Mouse (Mus musculus): ENCODE measurements around the gene Thap7.
"Not testable (repeated sequence)": the region's sequence is repeated elsewhere in the genome, so short reads cannot be mapped to it uniquely, and the experiment has no call there.

Gene Thap7

DNA sequence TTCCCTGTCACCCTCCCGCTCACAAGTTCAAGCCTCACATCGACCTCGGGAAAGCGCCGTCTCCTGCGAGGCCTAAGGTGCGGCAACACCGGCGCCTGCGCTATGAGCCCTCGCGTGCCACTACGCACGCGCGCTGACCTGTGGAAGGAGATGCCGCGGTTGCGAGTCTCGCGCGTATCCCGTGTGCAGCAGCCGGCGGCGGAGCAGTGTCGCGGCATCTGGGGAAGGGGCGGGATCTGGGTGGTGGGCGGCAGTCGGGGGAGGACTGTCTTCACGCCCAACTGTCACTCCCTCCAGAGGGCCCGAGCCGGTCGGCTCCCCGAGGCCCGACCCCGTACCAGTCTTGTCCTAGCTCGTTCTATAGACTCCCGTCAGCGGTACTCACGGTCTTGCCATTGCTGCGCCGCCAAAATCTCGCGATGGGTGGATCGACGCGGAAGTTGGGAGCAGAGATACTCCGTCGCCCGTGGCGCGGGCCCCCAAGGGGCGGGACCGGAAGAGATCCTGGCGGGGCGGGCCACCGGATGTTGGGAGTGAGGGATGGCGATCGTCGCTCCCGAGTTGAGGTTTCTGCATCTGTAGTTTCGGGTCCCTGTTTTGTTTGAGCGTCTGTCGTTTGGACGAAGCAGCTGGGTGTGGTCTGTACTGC is at the start of gene Thap7:
Thap7 (minus strand) TSS at position 497 of the 649 bp plus-strand sequence.
- peak; percentile 97 to 98 for DNase-seq

DNA sequence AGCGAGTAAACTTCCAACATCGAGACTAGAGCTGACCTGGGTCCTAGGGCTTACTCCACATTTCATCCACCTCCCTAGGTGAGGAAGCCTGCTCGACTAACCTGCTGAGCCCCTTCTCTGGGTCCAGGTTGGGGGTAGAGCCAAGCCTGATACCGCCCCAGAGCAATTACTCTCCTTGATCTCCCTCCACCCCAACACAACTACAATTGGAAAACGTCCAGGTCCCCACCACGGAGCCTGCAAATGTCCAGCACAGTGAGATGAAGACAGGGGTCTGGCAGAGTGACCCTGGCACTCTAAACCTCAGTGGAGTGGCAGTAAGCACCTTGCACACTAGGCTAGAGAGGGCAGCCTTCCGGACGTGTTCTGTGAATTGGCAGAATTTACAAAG is 45.9 kb upstream of the Thap7 start:
- no peak for DNase-seq

DNA sequence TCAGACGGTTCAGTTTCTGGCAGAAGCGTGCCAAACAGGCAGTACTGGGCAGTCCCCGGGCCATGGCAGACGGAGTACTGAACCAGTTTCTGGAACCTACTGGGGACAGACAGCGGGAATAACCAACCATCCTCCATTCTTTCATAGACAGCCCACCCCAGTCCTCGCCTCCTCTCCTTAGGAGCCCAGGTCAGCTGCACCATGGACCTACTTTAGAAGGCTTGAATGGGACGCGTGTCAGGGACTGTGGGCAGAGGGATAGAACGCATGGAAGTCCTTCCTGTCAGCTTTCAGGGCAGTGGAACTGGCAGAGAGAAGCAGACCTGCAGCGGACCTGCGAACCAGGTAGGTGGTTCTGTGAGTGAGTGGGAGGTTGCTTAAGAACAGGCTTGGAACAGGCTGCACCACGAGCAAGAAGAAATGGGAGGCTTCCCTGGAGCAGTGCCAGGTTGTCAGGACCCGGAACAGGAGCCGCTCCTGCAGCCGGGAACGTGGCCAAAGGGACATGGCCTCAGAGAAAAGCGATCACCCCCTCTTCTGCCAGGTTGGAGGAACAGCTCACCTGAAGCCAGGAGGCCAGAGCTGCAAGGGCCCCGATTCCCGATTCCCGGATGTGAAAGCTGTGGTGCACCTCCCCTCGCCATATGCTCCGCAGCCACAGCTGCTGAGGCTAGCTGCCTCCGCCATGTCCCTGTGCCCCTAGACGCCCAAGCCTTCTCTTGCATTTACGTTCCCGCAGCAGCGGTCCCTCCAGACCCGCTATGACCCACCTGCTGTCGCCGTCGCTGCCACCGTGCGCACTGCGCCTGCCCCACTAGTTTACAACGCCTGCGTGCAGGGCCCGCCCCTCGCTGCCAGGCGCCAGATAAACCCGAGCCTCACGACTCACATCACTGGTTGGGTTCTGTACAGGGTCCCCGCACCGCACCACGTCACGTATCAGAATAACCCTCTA is 45.2 kb upstream of the Thap7 start:
- peak; percentile 83 to 88 for DNase-seq

DNA sequence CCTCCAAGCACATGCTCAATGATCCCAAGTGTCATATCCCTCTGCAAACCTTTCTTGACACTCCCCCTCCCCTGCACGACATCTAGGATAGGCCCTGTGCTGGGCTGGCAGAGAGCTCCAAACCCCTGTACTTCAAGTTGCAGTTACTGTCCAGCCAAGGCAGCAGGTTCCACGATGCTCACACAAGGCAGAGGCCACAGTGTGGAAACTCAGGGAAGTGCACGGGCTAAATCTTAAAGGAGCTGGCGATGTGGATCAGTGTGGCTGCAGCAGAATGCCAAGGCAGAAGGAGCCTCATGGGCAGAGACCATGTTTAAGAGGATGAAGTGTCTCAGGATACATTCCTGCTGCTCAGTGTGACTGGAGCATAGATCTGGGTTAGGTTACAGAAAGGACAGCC is 35.2 kb upstream of the Thap7 start:
- no peak for DNase-seq

DNA sequence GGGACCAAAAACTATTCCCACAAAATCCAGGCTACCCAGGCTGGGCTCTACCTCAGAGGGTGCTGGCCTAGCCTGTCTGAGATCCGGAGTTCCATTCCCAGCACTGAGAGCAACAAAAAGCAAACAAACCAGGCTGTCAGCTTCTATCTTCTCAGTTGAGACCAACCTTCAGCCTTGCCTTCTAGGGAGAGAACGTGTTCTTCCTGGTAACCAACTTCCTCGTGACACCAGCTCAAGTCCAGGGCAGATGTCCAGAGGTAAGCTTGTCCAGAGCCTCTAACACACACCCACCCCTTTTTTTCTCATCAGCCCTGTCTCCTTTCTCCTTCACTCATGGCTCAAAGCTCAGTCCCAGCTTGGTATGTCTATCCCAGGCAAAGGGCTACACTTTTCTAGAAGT is 33.8 kb upstream of the Thap7 start:
- DNase-seq = no peak

DNA sequence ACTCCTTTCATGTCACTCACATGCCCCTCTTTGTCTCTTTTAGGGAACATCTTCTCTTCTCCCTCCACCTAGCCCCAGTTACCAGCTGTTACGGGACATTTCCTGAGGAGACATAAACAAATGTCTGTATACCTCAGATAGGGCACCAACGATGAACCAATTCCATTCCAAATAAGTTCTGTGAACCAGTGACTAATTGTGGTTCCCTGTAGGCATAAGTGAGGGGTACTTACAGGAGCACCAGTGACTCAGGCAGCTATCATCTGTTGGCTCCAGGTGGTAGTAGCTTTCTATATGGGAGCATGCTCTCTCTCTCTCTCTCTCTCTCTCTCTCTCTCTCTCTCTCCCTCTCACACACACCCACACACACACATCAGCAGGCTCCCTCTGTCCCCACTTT is 33.3 kb upstream of the Thap7 start:
- DNase-seq = no peak

DNA sequence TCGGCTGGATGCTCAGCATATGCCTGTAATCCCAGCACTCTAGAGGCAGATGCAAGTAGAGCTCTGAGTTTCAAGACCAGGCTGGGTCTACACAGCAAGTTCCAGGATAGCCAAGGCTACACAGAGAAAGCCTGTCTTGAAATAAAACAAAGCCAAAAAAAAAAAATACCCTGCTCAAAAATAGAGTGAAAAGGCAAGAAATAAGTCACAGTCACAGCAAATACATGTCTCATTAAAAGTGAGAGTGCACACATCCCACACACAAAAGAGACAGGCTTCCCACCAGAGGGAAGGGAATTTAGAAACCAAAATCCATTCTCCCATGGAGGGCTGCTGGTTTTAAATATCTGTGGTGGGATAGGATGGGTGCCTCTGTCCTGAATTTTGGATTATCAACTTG is 32.6 kb upstream of the Thap7 start:
- no peak for DNase-seq

DNA sequence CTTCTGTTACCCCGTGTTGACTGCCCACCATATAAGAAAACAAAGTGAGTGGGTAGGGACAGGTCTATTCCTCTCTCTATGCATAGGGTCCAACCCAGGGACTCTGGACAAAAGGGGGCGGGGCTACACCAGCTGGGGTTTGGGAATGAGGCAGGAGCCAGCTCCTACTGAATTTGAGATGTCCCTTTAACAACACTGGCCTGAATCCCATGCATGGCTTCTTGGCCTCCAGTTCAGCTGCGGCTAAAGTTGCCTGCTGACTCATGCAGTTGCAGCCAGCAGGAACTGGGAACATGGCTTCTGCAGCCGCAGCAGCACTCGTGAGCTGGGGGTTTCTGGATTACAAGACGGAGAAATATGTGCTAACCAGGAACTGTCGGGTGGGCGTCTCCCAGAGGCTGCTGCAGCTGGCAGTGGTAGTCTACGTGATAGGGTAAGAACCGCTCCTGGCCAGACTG is 30.8 kb upstream of the Thap7 start, which contains the start of gene P2rx6:
P2rx6 (plus strand) TSS at position 135 of the 458 bp plus-strand sequence.
- DNase-seq = peak in 1 of 2 experiments; percentile 20

DNA sequence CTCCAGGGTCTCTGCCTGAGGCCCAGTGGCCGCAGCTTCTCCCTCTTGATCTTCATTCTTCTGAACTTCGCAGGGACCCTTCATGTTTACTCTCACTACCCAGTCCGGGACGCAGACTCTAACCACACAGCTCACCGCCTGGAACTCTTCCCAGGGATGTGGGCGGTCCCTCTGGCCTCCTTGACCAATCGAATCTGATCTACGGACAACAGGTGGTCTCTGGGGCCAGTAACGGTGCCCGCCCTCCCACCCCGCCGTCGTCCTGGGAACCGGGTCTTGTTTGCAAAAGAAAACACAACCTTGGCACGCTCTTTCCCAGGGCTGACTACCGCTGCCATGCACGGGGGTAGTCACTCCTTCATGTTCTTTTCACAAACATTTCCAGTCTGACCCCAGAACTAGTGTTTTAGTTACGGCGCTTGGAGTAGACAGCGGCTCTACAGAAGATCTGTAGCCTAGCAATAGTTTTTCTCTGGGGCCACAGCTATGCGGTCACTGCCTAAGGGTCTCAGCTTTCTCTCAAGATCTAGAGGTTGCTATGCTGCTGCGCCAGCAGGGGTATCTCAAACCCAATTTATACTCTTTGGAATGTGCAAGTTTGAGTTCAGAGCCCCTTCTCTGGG is 30.3 kb upstream of the Thap7 start, which contains the start of gene Lrrc74b:
Lrrc74b (minus strand) TSS at position 120 of the 623 bp plus-strand sequence.
- DNase-seq = peak in 1 of 2 experiments; percentile 47

DNA sequence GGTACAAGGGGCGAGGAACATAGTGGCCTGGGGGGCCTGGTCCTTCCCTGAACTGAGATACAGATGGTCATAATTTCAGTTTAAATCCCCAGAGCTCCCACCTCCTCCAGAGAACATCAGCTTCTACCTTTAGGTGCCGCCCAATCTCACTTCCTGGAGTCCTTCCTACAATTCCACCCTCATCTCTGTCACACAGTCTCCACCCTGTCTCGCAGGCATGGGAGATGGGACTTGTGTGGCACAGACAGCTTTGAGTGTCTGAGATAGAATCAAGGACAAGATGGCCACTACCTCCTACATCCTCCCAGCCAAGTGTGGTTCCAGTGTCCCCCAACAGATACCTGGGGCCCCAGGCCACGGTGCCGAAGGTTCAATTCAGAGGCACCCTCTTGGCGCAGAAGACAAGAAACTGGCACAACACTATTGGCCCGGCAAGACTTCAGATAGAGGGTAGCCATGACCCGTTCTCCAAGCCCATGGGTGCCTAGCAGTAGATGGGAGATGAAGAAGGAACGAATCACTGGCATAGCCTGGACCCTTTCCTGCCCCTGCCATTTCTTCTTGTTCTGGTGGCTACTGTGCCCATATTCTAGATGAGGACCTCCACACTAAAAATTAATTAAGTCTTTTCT is 28.6 kb upstream of the Thap7 start:
- DNase-seq = no peak

DNA sequence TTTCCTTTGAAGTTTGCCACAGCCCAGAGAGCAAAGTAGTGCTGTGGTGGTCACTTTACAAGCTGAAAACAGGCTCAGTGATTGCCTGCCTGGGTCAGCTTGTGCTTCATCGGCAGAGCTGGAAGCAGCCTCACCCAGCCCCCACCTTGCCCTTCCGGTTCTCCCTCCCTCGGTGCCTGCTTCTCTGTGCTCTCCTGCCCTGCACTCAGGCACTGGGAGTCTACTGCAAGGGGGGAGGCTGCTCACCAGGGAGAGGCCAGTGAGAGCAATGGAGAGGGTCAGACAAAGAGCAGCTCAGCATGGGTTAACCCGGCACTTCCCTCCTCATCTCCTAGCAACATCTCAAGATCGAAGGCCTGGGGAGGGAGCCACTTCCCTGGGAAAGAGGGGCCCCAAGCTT is 27.9 kb upstream of the Thap7 start:
- no peak for DNase-seq

DNA sequence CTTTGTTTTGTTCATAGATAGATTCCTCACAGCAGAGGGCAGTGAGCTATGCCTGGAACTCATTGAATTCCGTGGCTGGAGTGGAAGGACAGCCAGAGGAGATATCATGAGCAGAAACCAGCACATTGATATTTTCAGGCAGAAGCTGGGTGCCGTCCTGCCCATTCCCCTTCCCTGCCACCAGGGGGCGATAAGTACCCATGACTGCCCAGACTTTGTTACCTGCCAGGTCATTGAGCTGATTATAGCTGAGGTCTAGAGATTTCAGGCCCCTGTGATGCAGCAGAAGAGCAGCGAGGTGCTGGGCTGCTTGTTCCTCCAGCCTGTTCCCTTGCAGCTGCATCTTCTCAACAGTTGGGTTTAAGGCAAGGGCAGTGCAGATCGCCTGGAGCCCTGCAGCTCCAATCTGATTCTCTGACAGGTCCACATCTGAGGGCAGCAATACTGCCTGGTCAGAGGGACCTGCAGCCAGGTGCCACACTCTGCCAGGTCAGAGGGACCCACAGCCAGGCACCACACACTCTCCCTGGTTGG is 27.1 kb upstream of the Thap7 start:
- DNase-seq = peak; percentile 82 to 83

DNA sequence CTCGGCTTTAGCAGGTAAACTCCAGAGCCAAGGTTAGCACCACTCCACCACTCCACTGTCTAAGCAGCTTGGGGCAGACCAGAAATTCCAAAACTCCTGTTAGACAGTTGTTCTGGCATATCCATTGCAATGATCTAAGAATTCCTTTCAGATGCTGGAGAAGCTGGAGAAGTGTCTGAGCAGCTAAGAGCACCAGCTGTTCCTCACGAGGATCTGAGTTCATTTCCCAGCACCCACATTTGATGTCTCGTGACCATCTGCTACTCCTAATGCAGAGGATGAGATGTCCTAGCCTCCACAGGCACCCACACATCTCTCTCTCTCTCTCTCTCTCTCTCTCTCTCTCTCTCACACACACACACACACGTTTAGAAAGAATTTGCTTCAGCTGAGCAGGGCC is 26.0 kb upstream of the Thap7 start:
- no peak for DNase-seq

DNA sequence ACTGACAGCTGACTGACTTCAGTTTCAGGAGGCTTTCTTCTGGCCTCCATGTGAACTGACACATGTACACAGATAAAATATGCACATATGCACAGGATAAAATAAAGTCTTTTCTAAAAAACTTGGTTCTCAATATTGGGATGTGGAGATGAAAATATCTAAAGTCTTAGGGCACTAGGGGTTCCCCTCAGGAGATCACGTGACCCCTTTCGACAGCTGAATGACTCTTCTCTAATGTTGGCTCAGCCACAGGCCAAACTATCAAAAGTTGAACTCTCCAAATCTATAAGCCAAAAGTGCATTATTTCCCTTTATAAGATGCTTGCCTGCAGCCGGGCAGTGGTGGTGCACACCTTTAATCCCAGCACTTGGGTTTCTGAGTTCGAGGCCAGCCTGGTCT is 25.2 kb upstream of the Thap7 start:
- DNase-seq = no peak

DNA sequence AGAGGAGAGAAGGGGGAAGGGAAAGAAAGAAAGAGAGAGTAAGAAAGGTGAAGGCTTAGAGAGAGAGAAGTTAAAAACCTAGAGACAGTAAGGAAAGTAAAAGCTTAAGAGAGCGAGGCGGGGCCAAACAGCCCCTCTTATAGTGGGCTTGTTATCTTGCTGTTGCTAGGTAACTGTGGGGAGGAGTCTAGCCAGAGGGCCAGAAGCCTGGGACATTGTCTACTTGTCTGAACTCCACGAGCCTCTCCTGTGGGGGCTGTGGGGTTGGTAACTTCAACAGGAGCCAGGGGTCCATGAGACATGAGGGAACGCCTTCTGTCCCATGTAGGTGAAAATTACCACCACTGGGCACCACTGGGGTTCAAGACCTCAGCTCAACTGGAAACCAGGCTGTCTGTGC is 23.8 kb upstream of the Thap7 start:
- DNase-seq = not testable (repeated sequence)

DNA sequence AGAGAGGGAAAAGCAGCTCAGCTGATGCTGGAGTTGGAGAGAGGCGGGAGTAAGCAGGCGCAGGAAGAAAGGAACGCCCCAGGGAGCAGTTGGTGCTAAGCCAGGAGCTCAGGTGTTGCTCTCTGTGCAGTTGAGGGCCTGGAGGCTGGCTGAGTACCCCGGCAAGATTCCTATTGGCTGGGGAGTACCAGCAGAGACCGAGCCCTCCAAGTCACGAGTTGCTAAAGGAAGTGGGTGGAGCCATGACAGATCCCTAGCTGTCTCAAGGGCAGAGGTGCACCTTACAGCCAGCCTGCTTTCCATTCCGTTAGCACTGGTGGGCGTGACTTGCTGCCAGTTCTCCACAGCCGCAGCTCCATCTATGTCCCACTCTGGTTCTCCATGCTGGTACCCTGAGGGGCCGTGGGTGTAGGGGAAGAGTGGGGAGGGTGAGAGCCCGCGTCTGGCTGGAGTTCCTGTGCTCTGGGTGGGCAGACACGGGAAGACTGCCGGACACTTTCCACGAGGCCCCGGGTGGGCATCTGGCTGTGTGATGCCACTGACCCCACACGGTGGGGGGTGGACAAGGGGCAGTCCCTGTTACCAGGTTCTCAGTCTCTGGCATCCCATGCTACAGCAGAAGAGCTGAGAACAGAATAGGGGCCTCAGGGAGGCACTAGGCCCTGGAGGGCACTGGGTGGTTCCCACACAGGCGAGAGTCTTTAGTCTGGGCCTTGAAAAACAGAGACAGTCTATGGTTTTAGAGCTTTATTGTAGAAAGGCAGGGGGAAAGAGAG is 23.2 kb upstream of the Thap7 start:
- peak in 1 of 2 experiments; percentile 27 for DNase-seq

DNA sequence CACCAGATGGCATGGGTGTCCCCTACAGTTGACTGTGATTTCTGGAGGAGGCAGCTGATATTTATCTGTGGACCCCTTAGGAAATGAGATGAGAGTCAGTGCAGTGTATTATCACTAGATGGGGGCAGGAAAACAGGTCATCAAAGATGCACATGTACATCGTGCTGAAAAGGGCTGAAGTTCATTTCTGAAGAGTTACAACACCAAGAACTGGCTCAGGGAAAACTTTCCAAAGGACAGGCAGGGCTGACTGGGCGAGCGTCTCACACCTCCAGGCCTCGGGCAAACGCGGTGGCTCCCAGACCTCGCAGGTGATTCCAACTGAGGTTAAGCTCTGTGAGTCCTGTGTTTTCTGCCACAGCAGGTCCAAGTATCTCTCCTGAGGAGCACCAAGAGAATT is 21.9 kb upstream of the Thap7 start:
- no peak for DNase-seq

DNA sequence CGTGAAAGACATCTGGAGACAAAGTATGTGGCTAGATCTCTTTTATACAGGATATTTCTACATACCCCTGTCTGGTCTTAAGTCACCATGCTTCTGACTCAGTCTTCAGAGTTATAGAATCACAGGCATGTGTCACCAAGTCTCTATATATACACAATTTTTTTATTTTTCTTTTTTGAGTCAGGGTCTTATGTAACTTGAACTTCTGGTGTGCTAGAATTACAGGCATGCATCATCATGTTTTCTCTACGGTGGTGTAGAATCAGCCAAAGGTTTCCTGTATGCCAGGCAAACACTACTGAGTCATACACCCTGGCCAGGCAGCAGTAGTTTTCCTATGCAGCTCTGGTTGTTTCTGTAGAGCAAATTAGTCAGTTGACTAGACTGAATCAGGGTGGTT is 11.7 kb upstream of the Thap7 start:
- no peak for DNase-seq

DNA sequence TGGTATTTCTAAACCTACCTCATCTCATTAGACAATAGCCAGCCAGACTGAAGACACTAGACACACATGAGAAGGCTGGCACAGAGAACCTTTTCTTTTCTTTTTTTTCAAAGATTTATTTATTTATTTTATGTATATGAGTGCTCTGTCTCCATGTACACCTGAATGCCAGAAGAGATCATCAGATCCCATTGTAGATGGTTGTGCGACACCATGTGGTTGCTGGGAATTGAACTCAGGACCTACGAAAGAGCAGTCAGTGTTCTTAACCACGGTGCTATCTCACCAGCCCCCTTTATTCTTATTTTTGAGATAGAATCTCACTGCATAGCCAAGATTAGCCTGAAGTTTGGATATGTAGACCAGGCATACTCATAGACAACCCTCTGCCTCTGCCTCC is 5.6 kb upstream of the Thap7 start:
- DNase-seq = peak in 1 of 2 experiments; percentile 57

DNA sequence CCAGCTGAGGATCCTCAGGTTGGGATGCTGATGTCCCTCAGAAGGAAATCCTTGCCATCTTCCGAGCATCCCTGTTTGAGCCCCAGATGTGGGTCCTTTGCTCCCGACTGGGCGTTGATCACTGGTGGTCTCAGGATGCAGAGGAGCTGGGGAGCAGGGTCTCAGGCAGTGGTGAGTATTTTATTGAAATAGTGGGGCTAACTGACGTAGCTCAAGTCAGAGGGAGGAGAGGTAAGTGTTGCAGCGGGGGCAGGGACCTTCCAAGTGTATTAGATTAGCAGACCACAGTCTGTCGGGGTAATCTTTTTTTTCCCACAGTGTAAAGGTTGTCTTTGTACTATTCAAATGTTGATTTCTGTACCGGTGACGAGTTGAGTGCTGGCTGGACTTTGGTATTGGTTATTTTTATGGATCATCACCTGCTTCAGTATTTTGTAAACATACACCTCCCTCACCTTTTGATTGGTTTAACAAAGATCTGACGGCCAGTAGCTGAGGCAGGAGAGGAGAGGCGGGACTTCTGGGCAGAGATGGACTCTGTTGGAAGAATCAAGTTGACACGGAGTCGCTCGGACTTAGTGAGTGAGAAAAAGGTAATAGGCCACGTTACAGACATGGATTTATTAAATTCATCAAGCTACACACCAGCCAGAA is 1.9 kb upstream of the Thap7 start:
- no peak for DNase-seq

DNA sequence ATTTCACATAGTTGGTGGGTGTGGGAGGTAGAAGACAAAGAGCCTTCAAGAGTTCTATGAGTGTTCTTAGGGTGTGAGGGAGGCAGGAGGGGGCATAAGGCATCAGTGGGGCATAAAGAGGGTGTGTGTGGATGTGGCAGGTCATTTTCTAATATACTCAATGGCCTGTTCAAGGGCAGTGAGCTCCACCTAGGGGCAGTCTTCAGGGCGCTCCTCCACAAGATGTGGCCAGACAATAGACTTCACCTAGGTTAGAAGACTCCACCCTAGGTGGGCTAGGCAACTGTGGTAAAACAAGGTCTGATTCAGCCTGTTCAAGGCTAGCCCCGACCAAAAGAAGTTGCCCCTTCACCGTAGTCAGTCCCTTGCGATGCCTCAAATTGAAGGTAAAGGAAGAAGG is 1.3 kb upstream of the Thap7 start:
- DNase-seq = peak; percentile 37 to 63

All from cerebellum, postnatal 25 days (tissue).